Mouse (Mus musculus): Measurements from ENCODE around the gene Abhd16a.

DNA sequence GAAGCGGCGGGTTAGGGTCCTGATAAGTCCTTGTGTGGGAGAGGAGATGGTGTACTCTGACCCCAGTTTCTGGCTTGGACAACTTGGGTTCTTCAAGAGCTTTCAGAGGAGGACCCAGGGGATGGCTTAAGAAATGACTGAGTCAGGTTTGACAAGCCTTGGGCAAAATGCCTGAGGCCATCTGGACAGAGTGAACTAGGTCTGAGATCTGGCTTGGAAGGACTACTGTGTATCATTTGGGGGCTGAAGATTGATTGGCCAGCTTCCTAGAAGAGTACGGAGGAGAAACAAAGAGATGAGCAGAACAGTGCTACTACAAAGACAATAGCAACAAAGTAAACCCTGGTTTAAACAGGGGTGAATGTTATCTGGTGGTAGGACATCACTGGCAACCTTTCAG lies 25.6 kb upstream of the Abhd16a start:
- TF ChIP-seq POLR2A (IDR thresholded peaks at IDR 0.05; ENCODE audit: insufficient read depth, low read depth, low read length) (no peak), CTCF (IDR thresholded peaks at IDR 0.05) (no peak)
